Mouse (Mus musculus) midbrain, embryonic 15.5 days (tissue): Measurements from ENCODE around the gene Ap1ar. TPM values are rescaled to one million over a fixed set of nuclear protein-coding genes. Genes with fewer than 3 reads are reported as not detected.
A peak's percentile ranks its signal among the peaks of the same experiment; 100 is the strongest.

Source experiments
- ATAC-seq: fragments of 200-750 bp; cut with Nextera tagmentation; replicated peaks from 2 replicates; pipeline ENCODE4 v1.8.0; 2017; ENCODE audit warnings: moderate TSS enrichment
- H3K27ac ChIP-seq: fragments of 300-500 bp; sonication (generic); 2 replicates; pipeline ENCODE4 v1.5.1; 2015; ENCODE audit warnings: mild to moderate bottlenecking, inconsistent platforms
- H3K27me3 ChIP-seq: fragments of 300-500 bp; sonication (generic); replicated peaks from 2 replicates; pipeline ENCODE4 v1.6.1; 2015; ENCODE audit warnings: inconsistent platforms
- H3K36me3 ChIP-seq: fragments of 300-500 bp; sonication (generic); replicated peaks from 2 replicates; pipeline ENCODE4 v1.6.1; 2015; ENCODE audit warnings: inconsistent platforms
- H3K4me1 ChIP-seq: fragments of 300-500 bp; sonication (generic); 2 replicates; pipeline ENCODE4 v1.6.1; 2015; ENCODE audit warnings: inconsistent platforms
- H3K4me2 ChIP-seq: fragments of 300-500 bp; sonication (generic); 2 replicates; pipeline ENCODE4 v1.6.1; 2015; ENCODE audit warnings: inconsistent platforms, mild to moderate bottlenecking, moderate library complexity
- H3K4me3 ChIP-seq: fragments of 300-500 bp; sonication (generic); 2 replicates; pipeline ENCODE4 v1.5.1; 2015; ENCODE audit warnings: mild to moderate bottlenecking, inconsistent platforms
- H3K9ac ChIP-seq: fragments of 300-500 bp; sonication (generic); 2 replicates; pipeline ENCODE4 v1.6.1; 2015; ENCODE audit warnings: mild to moderate bottlenecking, inconsistent platforms
- H3K9me3 ChIP-seq: fragments of 300-500 bp; sonication (generic); 2 replicates; pipeline ENCODE4 v1.6.1; 2016; ENCODE audit warnings: inconsistent platforms
- WGBS: fragments of 180-500 bp; shearing (Covaris S2); methylation state at CpG from one replicate; pipeline ENCODE4 v1.1.7; 2015; ENCODE audit warnings: mixed read lengths; 5-methylcytosine and 5-hydroxymethylcytosine counted together
- polyA plus RNA-seq: library from polyadenylated mRNA; unstranded; fragments of >200 nt; fragmentation: Nextera tagmentation; extraction: Ambion mirVana; gene quantifications from 2 replicates; pipeline ENCODE4 v1.2.1, GENCODE M21; 2015

The Ap1ar gene
- polyA plus RNA-seq, 1 experiment from 2014 or later = 100 TPM

GRCm38 (mm10) chr3:127835594-127835993 lies 1.7 kb downstream of the Ap1ar start:
- Histone ChIP-seq H3K9me3 (no peaks in the 10 kb centered on the region), H3K4me3 (peak overlapping the region; percentile 87; the same call in 1 of the 2 replicates), H3K4me2 (peak overlapping the region; percentile 61), H3K36me3 (no peaks in the 10 kb centered on the region), H3K4me1 (peaks cover 27% of the 10 kb centered on the region), H3K9ac (no peak overlapping the region), H3K27me3 (no peaks in the 10 kb centered on the region), H3K27ac (no peak overlapping the region)
- 86% methylated on average over 6 of the region's 6 CpGs for WGBS
- no peak for ATAC-seq

- no peaks in the 10 kb centered on the region for H3K9me3 ChIP-seq
- H3K4me2 ChIP-seq = no peak overlapping the region
- no peaks in the 10 kb centered on the region for H3K27me3 ChIP-seq
- no peaks in the 10 kb centered on the region for H3K36me3 ChIP-seq
- peaks cover 27% of the 10 kb centered on the region for H3K4me1 ChIP-seq
- no peak for ATAC-seq
- 87% methylated on average over 4 of the region's 4 CpGs for WGBS
- H3K9ac ChIP-seq = no peak overlapping the region
- H3K27ac ChIP-seq = no peak overlapping the region
- H3K4me3 ChIP-seq = no peak overlapping the region
Observed at GRCm38 (mm10) chr3:127834040-127834439, 3.3 kb downstream of the Ap1ar start.

- no peaks in the 10 kb centered on the region for H3K36me3 ChIP-seq
- ATAC-seq = no peak
- no peaks in the 10 kb centered on the region for H3K27me3 ChIP-seq
- H3K27ac ChIP-seq = no peak overlapping the region
- H3K4me3 ChIP-seq = no peak overlapping the region
- no peak overlapping the region for H3K4me2 ChIP-seq
- 67% methylated on average over 6 of the region's 6 CpGs for WGBS
- H3K9me3 ChIP-seq = no peaks in the 10 kb centered on the region
- peaks cover 30% of the 10 kb centered on the region for H3K4me1 ChIP-seq
- no peak overlapping the region for H3K9ac ChIP-seq
Observed at GRCm38 (mm10) chr3:127831079-127831478, 6.2 kb downstream of the Ap1ar start.

- Histone ChIP-seq H3K36me3 (no peaks in the 10 kb centered on the region), H3K4me3 (no peak overlapping the region), H3K27ac (no peak overlapping the region), H3K9me3 (no peaks in the 10 kb centered on the region), H3K9ac (no peak overlapping the region), H3K4me2 (no peak overlapping the region), H3K4me1 (peaks cover 21% of the 10 kb centered on the region), H3K27me3 (no peaks in the 10 kb centered on the region)
- no peak for ATAC-seq
- WGBS = 90% methylated on average over 10 of the region's 10 CpGs
Observed at GRCm38 (mm10) chr3:127830183-127830582, 7.1 kb downstream of the Ap1ar start.

- peak; percentile 54 for ATAC-seq
- H3K4me1 ChIP-seq = peaks cover 14% of the 10 kb centered on the region
- 28% methylated on average over 7 of the region's 7 CpGs for WGBS
- H3K9ac ChIP-seq = no peak overlapping the region
- no peak overlapping the region for H3K4me2 ChIP-seq
- no peaks in the 10 kb centered on the region for H3K36me3 ChIP-seq
- H3K4me3 ChIP-seq = no peak overlapping the region
- H3K27me3 ChIP-seq = no peaks in the 10 kb centered on the region
- H3K9me3 ChIP-seq = no peaks in the 10 kb centered on the region
- 0 out of 2 replicates have a peak overlapping the region, but pooled peaks have one; percentile 26 for H3K27ac ChIP-seq
Observed at GRCm38 (mm10) chr3:127827123-127827522, 10.2 kb downstream of the Ap1ar start.

- peaks cover 14% of the 10 kb centered on the region for H3K4me1 ChIP-seq
- no peaks in the 10 kb centered on the region for H3K9me3 ChIP-seq
- WGBS = 71% methylated on average over 7 of the region's 7 CpGs
- no peaks in the 10 kb centered on the region for H3K36me3 ChIP-seq
- no peak overlapping the region for H3K9ac ChIP-seq
- H3K4me3 ChIP-seq = no peak overlapping the region
- H3K27me3 ChIP-seq = no peaks in the 10 kb centered on the region
- no peak overlapping the region for H3K27ac ChIP-seq
- no peak for ATAC-seq
- no peak overlapping the region for H3K4me2 ChIP-seq
Observed at GRCm38 (mm10) chr3:127826503-127826902, 10.8 kb downstream of the Ap1ar start.

- Histone ChIP-seq H3K4me2 (no peak overlapping the region), H3K27me3 (no peaks in the 10 kb centered on the region), H3K4me3 (no peak overlapping the region), H3K27ac (no peak overlapping the region), H3K36me3 (peaks cover 9% of the 10 kb centered on the region; the same call in 1 of the 2 replicates), H3K9me3 (no peaks in the 10 kb centered on the region), H3K9ac (no peak overlapping the region), H3K4me1 (peaks cover 12% of the 10 kb centered on the region)
- ATAC-seq = no peak
- WGBS = 80% methylated on average over 17 of the region's 17 CpGs
Observed at GRCm38 (mm10) chr3:127823886-127824863, 13.1 kb downstream of the Ap1ar start.

- WGBS = 87% methylated on average over 5 of the region's 5 CpGs
Observed at GRCm38 (mm10) chr3:127821209-127821608, 16.1 kb downstream of the Ap1ar start.

GRCm38 (mm10) chr3:127820400-127820799 lies 16.9 kb downstream of the Ap1ar start:
- 93% methylated on average over 1 of the region's 1 CpGs for WGBS
- no peaks in the 10 kb centered on the region for H3K4me1 ChIP-seq
- H3K36me3 ChIP-seq = peaks cover 9% of the 10 kb centered on the region; the same call in 1 of the 2 replicates
- no peak overlapping the region for H3K9ac ChIP-seq
- ATAC-seq = no peak
- H3K4me2 ChIP-seq = no peak overlapping the region
- H3K27me3 ChIP-seq = no peaks in the 10 kb centered on the region
- H3K9me3 ChIP-seq = no peaks in the 10 kb centered on the region
- no peak overlapping the region for H3K4me3 ChIP-seq
- H3K27ac ChIP-seq = no peak overlapping the region

More at GRCm38 (mm10) chr3:127821209-127821608, 16.1 kb downstream of the Ap1ar start:
- H3K36me3 ChIP-seq = peaks cover 9% of the 10 kb centered on the region; the same call in 1 of the 2 replicates
- no peak overlapping the region for H3K27ac ChIP-seq
- H3K4me2 ChIP-seq = no peak overlapping the region
- H3K4me1 ChIP-seq = no peaks in the 10 kb centered on the region
- no peak overlapping the region for H3K4me3 ChIP-seq
- no peaks in the 10 kb centered on the region for H3K27me3 ChIP-seq
- H3K9ac ChIP-seq = no peak overlapping the region
- no peak for ATAC-seq
- no peaks in the 10 kb centered on the region for H3K9me3 ChIP-seq

GRCm38 (mm10) chr3:127818694-127819663 lies 18.3 kb downstream of the Ap1ar start:
- H3K4me2 ChIP-seq = no peak overlapping the region
- no peak overlapping the region for H3K4me3 ChIP-seq
- no peaks in the 10 kb centered on the region for H3K9me3 ChIP-seq
- WGBS = 85% methylated on average over 11 of the region's 11 CpGs
- no peak overlapping the region for H3K9ac ChIP-seq
- peaks cover 9% of the 10 kb centered on the region; the same call in 1 of the 2 replicates for H3K36me3 ChIP-seq
- ATAC-seq = no peak
- H3K27ac ChIP-seq = no peak overlapping the region
- no peaks in the 10 kb centered on the region for H3K27me3 ChIP-seq
- no peaks in the 10 kb centered on the region for H3K4me1 ChIP-seq

- 81% methylated on average over 7 of the region's 7 CpGs for WGBS
- no peak overlapping the region for H3K9ac ChIP-seq
- H3K9me3 ChIP-seq = no peaks in the 10 kb centered on the region
- H3K27ac ChIP-seq = no peak overlapping the region
- H3K36me3 ChIP-seq = peaks cover 9% of the 10 kb centered on the region; the same call in 1 of the 2 replicates
- H3K27me3 ChIP-seq = no peaks in the 10 kb centered on the region
- no peak overlapping the region for H3K4me3 ChIP-seq
- no peak overlapping the region for H3K4me2 ChIP-seq
- no peak for ATAC-seq
- H3K4me1 ChIP-seq = no peaks in the 10 kb centered on the region
Observed at GRCm38 (mm10) chr3:127817120-127817683, 20.1 kb downstream of the Ap1ar start.
